Mouse (Mus musculus) olfactory bulb, adult 2 months (tissue): ENCODE measurements around the gene Rabgef1.

ENCODE experiments used
- CTCF ChIP-seq: fragments of 200-500 bp; IDR thresholded peaks from 2 replicates; pipeline ENCODE4 v1.5.1; 2012; ENCODE audit warnings: low read depth, mild to moderate bottlenecking, low read length, moderate library complexity; ENCODE audit not compliant: insufficient read depth
- POLR2A ChIP-seq: fragments of 200-500 bp; IDR thresholded peaks from 2 replicates; pipeline ENCODE4 v1.6.1; 2012; ENCODE audit warnings: mild to moderate bottlenecking, low read depth, low read length, moderate library complexity; ENCODE audit not compliant: insufficient read depth

GRCm38 (mm10) chr5:130216781-130217180 lies 45.2 kb downstream of the Rabgef1 start, which contains the start of gene Tmem248:
- TF ChIP-seq CTCF = no peak
- TF ChIP-seq POLR2A = no peak
